Mouse (Mus musculus) kidney, postnatal 25 days (tissue): ENCODE measurements around the gene Lztr1.
A peak's percentile ranks its signal among the peaks of the same experiment; 100 is the strongest.

Experiments used
- DNase-seq, 2 experiments: peaks; one replicate each; pipeline ENCODE4 v3.0.0; 2021; ENCODE audit warnings: mixed read lengths in 2 of 2

Lztr1 gene

DNA sequence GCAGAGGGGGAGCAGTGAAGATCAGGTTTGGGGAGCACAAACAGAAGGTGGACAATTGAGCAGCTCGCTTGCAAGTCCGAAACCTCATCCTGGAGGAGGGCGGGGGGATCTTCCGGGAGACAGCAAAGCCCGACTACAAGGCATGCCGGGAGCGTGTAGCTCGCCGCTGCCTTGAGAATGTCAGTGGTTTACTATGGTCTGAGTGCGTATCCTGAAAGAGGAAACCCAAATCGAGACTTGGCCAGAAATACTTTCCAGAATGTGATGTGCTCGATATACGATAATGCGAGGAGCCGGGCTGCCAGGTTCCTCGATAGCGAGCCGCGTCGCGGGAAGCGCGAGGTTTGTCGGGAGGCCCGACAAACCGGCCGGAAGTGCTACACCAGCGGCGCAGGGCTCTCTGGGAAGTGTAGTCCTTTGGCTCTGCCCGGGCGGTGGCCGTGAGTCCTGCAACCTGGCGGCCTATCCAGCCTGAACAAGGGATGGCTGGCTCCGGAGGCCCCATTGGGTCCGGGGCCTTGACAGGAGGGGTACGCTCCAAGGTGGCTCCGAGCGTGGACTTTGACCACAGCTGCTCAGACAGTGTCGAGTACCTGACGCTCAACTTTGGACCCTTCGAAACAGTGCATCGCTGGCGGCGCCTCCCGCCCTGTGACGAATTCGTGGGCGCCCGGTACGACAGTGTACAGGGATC is at the start of gene Lztr1:
Gene Lztr1, plus strand, starts transcription at position 143 of the 694 bp plus-strand sequence.
- peak; percentile 89 to 95 for DNase-seq

DNA sequence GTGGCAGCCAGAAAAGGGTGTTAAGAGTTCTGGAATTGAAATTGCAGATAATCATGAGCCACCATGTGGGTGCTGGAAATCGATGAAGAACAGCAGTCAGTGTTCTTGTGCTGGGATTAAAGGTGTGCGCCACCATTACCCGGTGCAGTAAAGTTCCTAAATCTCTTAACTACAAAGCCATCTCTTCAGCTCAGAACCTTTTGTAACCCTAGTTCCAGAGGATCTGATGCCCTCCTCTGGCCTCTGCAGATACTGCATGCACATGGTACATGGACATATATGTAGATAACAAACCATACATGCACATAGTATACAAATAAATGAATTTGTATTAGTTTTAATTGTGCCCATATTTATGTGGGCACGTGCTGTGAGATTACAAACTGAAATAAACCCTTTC is 48.2 kb upstream of the Lztr1 start:
- peak in 1 of 2 experiments; percentile 47 for DNase-seq

DNA sequence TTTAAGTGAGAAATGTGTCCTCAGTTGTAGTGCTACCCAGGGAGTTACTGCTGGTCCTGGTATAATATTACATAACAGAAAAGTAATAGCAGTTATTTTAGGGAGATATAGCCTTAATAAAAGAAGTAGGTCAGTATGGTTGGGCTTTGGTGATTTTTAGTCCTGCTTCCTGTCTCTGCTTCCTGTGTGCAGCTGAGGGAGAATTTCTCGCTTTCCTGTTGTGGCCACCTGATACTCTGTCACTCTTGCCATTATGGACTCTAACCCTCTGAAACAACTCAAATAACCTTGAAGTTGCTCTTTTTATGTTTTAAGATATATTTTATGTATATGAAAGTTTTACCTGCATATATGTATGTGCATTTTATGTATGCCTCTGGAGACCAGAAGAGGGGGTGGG is 46.9 kb upstream of the Lztr1 start:
- DNase-seq, result no peak

DNA sequence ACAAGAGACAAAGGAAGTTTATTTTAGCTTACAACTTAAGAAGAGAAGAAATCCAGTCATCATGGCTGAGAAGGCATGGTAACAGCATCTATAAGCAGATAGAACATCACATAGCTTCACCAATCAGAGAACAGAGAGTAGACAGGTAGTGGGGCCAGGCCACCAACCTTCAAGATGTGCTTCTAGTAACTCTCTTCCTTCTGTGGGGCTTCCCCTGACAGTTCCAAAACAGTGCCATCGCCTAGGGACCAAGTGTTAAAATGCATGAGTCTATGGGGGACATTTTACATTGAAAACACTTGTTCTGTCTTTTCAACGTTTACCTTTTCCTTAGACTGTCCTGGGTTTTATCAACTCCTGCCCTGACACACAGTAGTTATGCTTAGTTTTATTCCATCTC is 45.3 kb upstream of the Lztr1 start:
- no peak for DNase-seq

DNA sequence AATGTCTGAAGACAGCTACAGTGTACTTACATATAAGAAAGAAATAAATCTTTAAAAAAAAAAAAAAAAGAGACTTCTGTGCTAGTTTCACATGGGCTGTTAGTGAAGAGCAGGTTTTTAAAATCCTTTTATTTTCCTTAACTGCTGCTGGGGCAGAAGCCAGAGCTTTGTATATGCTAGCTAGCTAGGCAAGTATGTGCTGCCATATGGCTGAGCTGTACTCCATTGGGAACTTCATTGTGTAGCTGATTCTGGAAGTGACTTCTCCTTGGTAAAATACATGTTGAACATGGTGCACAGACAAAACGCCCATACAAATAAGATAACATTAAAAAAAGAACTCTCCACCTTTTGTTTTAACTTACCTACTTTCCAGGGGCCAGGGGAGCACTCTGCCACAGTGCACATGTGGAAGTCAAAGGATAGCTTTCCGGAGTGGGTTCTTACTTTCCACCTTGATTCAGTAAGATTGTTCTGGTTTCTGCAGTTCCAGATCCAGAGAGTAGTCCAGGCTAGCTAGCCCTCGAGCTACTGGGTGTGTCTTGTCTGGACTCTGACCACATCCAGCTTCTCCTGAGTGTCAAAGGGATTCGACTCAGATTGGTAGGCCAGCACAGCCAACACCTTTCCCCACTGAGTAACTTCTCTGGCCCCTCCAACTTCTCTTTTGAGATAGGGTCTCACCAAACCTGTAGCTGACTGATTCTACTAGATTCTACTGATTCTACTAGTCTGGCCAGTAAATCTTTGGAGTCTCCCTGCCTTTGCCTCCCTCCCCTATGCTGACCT is 41.4 kb upstream of the Lztr1 start:
- DNase-seq, result no peak

DNA sequence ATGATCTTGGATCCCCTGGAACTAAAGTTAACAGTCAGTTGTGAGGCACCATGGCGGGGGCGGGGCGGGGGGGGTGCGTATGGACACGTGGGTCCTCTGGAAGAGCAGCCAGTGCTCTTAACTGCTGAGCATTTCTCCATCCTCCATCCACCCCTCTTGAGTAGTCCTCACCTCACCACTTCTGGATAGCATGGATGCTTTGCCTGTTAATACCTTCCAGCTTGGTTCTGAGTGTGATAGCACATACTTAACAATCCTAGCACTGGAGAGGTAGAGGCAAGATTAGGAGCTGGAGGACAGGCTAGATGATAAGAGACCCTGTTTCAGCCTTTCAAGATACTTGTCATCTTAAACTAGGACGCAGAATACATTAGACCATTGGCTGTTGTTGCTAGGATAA is 36.0 kb upstream of the Lztr1 start:
- no peak for DNase-seq

DNA sequence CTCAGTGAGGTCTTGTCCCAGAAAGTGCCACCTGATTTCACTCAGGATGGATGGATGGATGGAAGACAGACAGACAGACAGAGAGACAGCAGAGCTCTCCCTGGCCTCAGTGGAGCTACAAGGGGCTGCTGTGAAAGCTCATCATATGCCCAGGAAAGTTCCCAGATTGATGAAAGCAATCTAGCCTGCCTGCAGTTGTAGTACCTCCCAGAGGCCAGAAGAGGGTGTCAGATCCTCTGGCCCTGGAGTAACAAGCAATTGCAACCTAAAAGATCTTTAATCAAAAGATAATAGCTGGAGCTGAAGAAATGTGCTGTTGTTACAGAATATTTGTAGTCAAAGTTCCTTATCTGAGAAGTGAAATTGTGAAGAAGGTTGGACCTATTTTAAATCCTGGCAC is 34.4 kb upstream of the Lztr1 start:
- peak; percentile 39 to 42 for DNase-seq

DNA sequence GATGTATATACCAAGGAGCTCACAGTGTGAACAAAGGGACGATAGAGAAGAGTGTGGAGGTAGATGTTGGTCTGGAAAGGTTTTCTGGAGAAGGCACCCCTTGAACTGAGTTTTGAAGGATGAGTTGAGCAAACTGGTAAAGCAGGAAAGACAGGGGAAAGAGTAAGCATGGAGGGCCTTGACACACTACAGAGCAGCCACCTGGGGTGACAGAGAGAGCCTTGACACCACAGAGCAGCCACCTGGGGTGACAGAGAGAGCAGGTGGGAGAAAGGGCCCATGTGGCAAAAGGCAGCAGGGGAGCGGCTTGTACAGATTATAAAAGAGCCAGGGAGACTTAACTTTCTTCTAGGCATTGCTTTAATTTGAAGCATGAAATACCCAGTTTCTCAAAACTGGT is 33.7 kb upstream of the Lztr1 start:
- no peak for DNase-seq

DNA sequence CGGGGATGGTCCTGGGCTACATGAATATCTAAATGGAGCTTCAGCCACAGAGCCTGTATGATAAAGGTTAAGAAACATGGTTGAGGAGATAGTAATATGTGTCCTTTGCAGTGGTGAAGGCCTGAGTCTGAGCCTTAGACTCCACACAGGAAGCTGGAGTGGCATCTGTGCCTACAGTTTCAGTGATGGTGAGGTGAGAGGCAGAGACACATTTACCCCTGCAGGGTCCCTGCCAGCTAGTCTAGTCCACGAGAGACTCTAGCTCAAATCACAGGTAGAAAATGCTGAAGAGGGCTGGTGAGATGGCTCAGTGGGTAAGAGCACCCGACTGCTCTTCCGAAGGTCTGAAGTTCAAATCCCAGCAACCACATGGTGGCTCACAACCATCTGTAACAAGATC is 33.2 kb upstream of the Lztr1 start:
- DNase-seq, result no peak

DNA sequence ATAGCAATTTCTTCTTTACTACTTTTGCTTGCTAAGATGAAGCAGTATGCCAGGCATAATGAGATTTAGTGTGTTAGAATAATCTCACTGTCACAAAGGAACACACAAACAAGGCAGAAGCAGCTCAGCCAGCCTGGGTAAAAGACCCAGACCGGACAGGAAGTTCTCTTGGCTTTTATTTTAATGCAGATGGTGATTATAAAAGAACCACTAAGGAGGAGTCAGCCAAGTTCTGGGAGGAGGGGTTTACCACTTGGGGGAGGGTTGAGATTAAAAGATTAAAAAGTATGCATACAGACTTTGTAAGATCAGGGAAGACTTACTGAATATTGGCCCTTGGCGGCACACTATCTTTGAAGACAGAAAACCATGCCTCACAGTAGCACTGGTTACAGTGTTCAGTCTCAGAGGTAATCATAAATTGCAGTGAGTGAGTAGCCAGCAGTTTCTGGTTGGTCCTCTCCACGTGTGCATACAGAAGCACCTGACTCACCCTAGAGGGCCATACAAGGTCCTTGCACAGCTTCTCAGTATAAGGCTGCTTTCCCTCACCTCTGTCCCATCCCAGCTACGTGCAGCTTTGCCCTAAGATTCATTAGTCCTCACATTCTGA is 30.1 kb upstream of the Lztr1 start:
- no peak for DNase-seq

DNA sequence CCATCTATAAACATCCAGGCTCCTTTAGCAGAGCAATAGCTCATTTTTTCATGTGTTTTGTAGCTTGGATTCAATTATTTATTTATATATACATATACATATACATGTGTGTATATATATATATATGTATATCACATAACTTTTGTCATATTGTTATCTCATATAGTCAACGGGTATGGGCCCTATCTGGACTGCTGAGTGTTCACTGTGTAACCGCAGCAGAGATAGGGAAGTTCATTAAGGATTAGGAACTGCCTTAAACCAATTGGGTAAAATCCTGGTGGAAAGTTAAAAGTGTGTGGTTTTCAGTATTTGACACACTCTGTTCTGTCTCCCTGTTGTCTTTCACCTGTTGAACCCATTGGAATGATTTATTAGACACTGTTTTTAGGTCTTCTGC is 27.0 kb upstream of the Lztr1 start:
- no peak for DNase-seq

DNA sequence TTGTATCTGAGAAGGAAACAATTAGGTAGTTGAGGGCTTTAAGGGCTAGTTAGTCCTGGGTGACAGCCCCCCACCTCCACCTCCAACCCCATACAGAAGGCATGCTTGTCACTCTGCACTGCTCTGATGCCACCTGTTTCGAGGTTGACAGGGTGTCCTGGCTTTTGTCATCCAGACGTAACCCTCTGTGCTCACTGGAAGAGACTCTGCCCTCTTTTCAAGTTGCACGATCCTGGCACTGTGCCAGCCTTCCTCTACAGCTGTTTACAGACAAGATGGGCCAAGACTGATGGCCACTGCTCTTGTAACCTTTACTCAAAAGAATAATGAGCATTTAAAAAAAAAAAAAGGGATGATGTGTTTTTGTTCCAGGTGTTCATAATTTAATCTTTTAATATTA is 22.0 kb upstream of the Lztr1 start:
- DNase-seq, result peak; percentile 77 to 80

DNA sequence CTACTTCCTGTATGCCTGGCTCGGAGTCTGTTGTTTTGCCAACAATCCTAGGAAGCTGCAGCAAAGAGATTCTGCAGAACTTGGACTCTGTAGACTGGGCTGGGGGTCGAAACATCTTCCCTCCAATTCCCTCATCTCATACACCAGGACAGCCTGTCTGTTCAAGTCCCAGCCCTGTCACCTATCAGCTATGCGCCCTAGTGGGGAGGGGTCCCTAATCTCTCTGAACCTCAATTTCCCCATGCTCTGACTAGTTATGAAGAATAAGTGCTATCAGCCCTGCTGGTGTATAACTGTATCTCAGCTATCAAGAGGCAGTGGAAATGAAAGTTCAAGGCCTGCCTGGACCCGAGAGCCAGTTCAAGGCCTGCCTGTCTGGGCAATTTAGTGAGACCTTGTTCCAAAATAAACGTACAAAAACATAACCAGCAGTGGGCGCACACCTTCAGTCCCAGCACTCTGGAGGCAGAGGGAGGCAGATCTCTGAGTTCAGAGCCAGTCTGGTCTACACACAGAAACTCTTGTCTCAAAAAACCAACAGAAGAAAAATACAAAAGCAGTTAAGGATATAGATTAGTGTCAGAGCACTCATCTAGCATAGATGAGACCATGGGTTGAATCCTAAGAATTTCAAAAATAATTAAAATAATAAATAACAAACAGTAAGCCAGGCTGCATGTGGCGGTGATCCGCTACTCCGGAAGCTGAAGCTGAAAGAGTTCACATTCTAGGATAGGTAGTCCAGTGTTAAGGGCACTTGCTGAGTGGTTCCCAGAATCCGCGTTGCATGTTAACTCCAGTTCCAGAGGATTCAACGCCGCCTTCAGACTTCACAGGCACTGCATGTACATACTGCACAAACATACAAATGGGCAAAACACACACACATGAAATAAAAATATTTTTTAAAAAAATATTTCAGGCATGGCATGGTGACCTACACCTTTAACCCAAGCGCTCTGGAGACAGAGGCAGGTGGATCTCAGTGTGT is 19.7 kb upstream of the Lztr1 start:
- DNase-seq, result peak in 1 of 2 experiments; percentile 36

DNA sequence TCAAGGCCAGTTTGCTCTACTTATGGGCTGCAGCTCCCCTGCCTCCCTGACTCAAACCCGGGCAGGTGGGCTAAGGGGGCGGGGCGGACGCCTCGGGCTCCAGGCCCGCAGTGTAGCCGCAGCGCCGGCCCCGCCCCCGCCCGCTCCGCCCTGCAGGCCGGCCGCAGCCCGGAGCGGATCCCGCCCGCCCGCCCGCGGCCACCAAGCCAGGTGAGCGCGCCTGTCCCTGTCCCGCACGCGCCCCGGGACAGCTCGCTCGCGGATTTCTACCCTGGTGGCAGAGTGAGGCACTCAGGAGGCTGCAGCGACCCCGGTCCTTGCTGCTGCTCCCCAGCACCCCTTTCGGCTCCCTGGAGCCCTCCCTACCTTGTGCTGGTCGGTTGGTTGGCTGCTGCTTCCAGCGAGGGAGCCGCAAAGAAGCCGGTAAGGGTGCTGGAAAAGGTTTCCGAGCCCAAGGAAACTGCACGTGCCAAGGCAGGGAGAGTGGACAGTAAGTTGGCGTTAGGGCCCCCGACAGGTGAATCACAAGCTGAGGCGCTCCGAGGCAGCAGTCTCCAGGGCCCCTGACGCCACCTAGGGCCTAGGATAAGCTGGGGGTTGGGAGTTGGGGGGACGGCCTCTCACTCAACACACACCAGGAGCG is 18.9 kb upstream of the Lztr1 start, which contains the start of gene Aifm3:
Gene Aifm3, plus strand, starts transcription at position 143 of the 643 bp plus-strand sequence.
- peak; percentile 42 to 69 for DNase-seq

DNA sequence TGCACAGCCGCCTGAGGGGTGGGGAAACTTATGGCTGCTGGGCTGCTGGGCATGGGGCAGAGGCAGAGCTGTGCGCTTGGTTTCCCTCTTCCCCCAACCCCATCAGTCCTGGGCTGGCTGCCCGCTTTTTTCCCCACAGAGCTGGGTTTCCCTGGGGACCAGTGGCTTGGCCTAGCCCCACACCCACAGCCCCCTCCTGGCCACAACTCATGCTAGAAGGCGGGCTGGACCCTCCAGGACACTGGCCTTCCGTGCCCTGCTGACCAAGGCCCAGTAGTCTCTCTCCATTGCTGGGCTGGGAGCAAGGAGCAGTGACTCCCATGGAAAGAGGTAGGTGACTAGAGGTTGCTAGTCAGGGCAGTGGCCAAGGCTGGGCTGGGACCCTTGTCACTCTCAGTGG is 17.3 kb upstream of the Lztr1 start:
- DNase-seq, result no peak

DNA sequence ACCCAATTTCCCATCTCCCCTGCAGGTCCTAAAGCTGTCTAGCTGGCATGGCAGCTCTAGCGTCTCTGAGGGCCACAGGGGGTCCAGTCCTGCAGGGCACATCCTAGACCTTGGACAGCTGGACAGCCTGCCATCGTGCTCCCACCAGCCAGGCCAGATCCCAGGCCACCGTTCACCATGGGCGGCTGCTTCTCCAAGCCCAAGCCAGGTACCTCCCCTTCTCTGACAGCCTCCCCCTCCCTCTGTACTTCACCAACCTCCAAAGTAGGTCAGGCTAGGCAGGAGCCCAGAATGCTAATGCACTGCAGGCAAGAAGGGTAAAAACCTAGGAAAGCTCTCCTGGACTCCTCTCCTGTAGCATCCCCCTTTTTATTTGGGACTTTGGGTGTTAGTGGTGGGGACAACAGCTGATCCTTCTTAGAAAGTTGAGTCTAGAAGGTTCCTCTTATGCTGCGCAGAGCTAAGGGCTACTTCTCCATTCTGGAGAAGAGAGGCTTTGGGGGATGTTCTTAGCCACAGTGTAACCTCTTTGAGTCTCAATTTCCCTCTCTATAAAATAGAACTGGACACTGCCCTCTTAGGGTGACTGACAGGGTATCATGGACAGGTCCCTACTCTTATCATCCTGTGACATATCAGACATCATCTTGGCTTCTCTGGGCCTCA is 16.5 kb upstream of the Lztr1 start:
- no peak for DNase-seq

DNA sequence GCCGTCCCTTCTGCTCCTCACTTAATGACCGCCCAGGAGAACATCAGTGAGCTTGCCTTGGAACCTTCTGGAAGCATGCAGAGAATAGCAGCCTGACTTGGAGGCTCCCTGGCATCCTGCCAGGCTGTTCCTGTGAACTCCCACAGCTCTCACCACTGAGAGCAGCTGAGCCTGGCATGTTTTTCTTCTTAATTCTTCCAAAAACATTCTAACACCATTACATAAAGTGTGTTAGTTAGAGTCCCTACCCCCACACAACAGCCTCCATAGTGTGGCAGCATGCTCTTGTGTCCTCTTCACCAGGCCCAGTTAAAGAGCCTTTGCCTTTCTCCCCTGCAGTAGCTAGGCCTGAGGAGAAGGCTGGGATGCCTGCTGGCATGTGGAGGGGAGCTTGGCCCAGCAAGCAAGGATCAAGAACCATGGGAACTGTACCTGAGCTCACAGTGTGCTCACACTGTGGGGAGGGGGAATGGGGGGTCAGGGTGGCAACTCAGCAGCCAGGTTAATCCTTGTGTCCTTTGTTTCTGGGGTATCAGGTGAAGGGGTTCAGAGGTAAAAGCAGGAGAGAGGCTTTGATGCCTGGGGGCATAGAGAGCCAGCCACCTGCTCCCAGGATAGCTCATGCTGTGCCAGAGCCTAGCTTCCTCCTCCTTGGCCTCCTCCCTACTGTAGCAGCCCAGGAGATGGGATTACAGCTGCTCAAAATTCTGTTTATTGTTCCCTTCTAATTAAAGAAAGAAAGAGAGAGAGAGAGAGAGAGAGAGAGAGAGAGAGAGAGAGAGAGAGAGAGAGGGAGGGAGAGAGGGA is 11.8 kb upstream of the Lztr1 start:
- DNase-seq, result peak; percentile 80 to 82

DNA sequence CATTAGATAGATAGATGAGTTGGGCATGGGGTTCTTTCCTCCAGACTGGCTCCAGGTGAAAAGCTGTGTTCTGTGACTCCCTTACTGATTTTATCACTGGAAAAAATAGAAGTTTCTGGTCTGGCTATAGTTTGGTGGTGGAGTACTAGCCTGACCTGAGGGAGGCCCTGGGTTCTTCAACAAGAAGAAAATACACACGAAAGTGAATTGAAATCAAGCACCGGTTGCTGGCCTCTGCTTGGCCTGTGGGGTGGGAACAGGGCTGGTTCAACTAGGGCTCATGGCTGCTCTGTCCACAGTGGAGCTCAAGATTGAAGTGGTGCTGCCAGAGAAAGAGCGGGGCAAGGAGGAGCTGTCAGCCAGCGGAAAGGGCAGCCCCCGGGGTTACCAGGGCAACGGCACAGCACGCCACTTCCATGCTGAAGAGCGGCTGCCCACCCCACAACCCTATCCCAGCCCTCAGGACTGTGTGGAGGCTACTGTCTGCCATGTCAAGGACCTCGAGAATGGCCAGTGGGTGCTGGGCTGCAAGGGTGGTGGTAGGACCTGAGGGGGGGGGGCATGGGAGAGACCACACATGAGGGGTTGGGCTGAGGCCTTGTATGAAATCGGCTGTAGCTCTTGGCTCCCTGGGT is 9.1 kb upstream of the Lztr1 start:
- DNase-seq, result no peak

DNA sequence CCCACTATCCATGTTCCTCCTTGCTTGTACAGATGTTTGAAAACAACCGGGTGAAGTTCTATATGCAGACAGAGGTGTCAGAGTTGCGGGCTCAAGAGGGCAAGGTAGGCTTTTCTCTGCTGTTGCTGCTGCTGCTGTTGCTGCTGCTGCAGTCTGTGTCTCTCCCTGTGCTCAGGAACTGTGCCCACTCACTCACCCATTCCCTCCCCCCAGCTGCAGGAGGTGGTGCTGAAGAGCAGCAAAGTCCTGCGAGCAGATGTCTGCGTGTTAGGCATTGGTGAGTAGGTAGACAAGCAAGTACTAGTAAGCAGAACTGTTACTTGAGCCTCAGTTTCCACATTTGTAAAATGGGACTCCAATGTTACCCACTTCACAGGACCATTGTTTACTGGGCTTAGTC is 5.8 kb upstream of the Lztr1 start:
- no peak for DNase-seq

DNA sequence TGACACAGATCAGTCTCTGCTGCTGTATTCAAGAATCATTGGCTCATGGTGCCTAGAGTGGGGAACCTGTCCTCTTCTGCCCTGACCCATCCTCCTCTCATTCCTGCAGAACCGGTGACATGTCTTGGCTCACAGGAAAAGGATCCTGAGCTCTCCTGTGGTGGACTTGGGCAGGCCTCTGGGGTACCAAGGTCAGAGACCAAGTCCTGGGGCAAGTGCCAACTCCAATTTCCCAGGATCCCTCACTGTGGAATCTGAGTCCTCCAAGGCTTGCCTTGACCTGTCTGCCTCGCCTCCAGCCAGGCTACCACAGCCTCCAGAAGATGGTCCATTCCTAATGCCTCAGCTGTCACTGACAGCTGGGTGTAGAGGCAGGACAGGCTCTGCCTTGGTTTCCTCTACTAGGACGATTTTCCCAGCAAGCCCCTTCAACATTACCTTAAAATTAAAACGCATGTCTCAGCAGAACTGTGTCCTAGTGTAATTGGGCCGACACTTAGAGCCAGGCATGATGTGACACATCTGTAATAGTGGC is 1.4 kb upstream of the Lztr1 start:
- DNase-seq, result peak; percentile 62 to 79
